Mouse (Mus musculus): ENCODE results near the gene Mep1a. TPM values are rescaled to one million over a fixed set of nuclear protein-coding genes. Genes with fewer than 3 reads are reported as not detected.
"Not testable (repeated sequence)": the region's sequence is repeated elsewhere in the genome, so short reads cannot be mapped to it uniquely, and the experiment has no call there.

Gene Mep1a
- 0.13 and 0.21 TPM in 2 replicates for polyA plus RNA-seq (2012; rRNA removed)
- polyA plus RNA-seq (2014; fragmentation: Nextera tagmentation; extraction: Ambion mirVana) = 0.08 TPM in 1 of 2 replicates, not detected in the other

DNA sequence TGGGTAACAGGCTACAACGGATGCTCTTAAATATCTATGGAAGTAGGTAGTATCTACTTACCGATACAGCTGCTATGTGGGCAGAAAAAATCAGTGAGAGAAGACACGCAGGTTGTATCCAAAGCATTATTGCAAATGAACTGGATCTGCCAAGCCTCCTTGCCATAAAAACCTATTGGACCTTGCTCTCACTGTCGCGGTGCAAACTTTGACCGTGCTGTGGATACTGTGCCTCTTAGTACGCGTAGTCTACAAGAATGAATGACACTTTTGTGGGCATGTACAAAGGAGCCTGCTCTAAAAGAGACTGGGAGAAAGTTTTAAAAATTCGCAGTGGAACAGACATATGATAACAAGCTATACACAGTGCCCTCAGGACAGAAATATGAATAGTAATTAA, at the start of gene Mep1a:
Mep1a (minus strand) TSS at position 221 of the 400 bp plus-strand sequence.
- no peak within 1 kb of the TSS for H3K4me3 ChIP-seq (replicated peaks; ENCODE audit: low read length)
- 90% methylated on average over 9 of the region's 9 CpGs for WGBS
- DNase-seq (ENCODE audit: low spot score) (no peak), ATAC-seq (ENCODE audit: low FRiP score, low read depth) (no peak)
- TF ChIP-seq POLR2A (IDR thresholded peaks at IDR 0.05; ENCODE audit: borderline replicate concordance, extremely low read depth, insufficient read depth, insufficient read length) = no peak
- H3K4me2 ChIP-seq (replicated peaks; ENCODE audit: low read depth, low read length, severe bottlenecking) = no peak within 1 kb of the TSS
- H3K9ac ChIP-seq (ENCODE audit: low read depth, low read length, severe bottlenecking) = no peak within 1 kb of the TSS
- no peak within 1 kb of the TSS for H3K27ac ChIP-seq (replicated peaks; ENCODE audit: low read depth, low read length)
- H3K27me3 ChIP-seq (ENCODE audit: control insufficient read depth, insufficient read depth, low read length) = no peaks in the 10 kb centered on the region
- no peaks in the 10 kb centered on the region for H3K4me1 ChIP-seq (ENCODE audit: control insufficient read depth, insufficient read depth, low read length)
- H3K9me3 ChIP-seq (ENCODE audit: control insufficient read depth, low read length) = no peaks in the 10 kb centered on the region
- no peaks in the 10 kb centered on the region for H3K36me3 ChIP-seq (ENCODE audit: control insufficient read depth, insufficient read depth, low read length)

DNA sequence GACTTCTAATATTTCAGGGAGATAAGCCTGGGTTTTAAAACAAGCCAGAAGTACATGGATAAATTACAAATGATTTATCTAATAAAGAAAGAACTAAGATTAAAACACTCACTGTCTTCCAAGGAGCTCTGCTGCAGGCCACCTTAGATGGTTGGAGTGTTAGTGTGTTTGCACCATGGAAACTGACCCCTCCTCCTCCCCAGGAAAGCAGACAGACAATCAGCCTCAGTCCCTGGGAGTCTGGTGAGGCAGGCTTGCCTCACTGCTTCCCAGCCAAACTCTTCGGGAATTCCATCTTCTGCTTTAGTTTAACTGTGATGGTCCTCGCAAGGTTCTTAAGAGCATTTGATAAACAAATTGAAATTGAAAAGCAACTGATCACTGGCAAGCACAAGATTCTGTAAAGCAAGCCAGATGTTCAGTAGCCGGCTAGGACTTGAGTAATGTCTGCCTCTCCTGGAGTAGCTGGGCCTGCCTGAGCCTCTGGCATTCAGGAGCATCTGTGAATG, 48.6 kb upstream of the Mep1a start:
- H3K36me3 ChIP-seq (ENCODE audit: control insufficient read depth, insufficient read depth, low read length) = no peaks in the 10 kb centered on the region
- H3K27me3 ChIP-seq (ENCODE audit: control insufficient read depth, insufficient read depth, low read length) = no peaks in the 10 kb centered on the region
- 24% methylated on average over 3 of the region's 3 CpGs for WGBS
- no peak overlapping the region for H3K4me2 ChIP-seq (replicated peaks; ENCODE audit: low read depth, low read length, severe bottlenecking)
- DNase-seq (ENCODE audit: low spot score) = peak; percentile 30
- no peak overlapping the region for H3K4me3 ChIP-seq (replicated peaks; ENCODE audit: low read length)
- no peak for ATAC-seq (ENCODE audit: low FRiP score, low read depth)
- no peak overlapping the region for H3K27ac ChIP-seq (replicated peaks; ENCODE audit: low read depth, low read length)
- no peak overlapping the region for H3K9ac ChIP-seq (ENCODE audit: low read depth, low read length, severe bottlenecking)
- H3K4me1 ChIP-seq (ENCODE audit: control insufficient read depth, insufficient read depth, low read length) = no peaks in the 10 kb centered on the region
- no peaks in the 10 kb centered on the region for H3K9me3 ChIP-seq (ENCODE audit: control insufficient read depth, low read length)
- no peak for TF ChIP-seq POLR2A (IDR thresholded peaks at IDR 0.05; ENCODE audit: borderline replicate concordance, extremely low read depth, insufficient read depth, insufficient read length)

DNA sequence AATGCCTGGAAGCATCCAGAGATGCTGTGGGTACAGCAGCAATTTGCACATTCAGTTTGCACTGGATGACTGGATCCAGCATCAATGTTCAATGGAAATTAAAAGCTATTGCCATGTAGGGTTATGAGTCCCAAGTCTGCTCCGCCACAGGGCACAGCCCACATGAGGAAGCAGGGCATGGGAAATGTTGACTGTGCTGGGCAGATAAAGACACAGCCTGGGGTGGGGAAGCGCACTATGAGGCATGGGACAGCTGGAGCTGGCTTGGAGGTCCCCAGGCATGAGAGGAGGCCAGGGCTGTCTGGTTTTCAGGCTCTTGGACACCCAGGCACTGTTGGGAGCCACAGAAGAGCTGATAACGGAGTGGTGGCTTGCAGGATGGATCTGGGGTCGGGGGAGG, 41.4 kb upstream of the Mep1a start:
- Histone ChIP-seq H3K9me3 (ENCODE audit: control insufficient read depth, low read length) (no peaks in the 10 kb centered on the region), H3K36me3 (ENCODE audit: control insufficient read depth, insufficient read depth, low read length) (no peaks in the 10 kb centered on the region), H3K4me3 (replicated peaks; ENCODE audit: low read length) (no peak overlapping the region), H3K4me1 (ENCODE audit: control insufficient read depth, insufficient read depth, low read length) (no peaks in the 10 kb centered on the region), H3K9ac (ENCODE audit: low read depth, low read length, severe bottlenecking) (no peak overlapping the region), H3K27ac (replicated peaks; ENCODE audit: low read depth, low read length) (no peak overlapping the region), H3K27me3 (ENCODE audit: control insufficient read depth, insufficient read depth, low read length) (no peaks in the 10 kb centered on the region), H3K4me2 (replicated peaks; ENCODE audit: low read depth, low read length, severe bottlenecking) (no peak overlapping the region)
- TF ChIP-seq POLR2A (IDR thresholded peaks at IDR 0.05; ENCODE audit: borderline replicate concordance, extremely low read depth, insufficient read depth, insufficient read length) = no peak
- WGBS = 90% methylated on average over 4 of the region's 4 CpGs
- ATAC-seq (ENCODE audit: low FRiP score, low read depth) (no peak), DNase-seq (ENCODE audit: low spot score) (no peak)

DNA sequence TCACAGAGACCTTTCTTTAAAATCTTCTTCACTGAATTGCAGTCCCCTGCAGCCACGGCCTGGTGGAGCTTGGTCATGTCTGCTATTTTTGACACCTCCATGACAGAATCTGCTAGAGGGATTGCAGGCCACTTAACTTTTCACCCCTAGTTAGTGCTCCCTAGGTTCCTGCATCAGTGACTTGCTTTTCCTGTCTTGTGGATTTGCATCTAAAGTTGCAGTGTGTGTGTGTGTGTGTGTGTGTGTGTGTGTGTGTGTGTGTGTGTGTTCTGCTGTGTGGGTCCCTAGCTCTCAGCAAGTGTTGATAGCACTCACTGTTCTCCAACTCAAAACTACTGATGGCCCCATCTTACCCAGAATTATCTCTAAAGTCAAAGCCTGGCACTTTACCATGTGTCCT, 40.9 kb upstream of the Mep1a start, which contains the start of gene Ankrd66:
Ankrd66 (minus strand) TSS at position 101 of the 400 bp plus-strand sequence.
- Histone ChIP-seq H3K27me3 (ENCODE audit: control insufficient read depth, insufficient read depth, low read length) (no peaks in the 10 kb centered on the region), H3K4me3 (replicated peaks; ENCODE audit: low read length) (no peak within 1 kb of the TSS), H3K36me3 (ENCODE audit: control insufficient read depth, insufficient read depth, low read length) (no peaks in the 10 kb centered on the region), H3K27ac (replicated peaks; ENCODE audit: low read depth, low read length) (no peak within 1 kb of the TSS), H3K4me1 (ENCODE audit: control insufficient read depth, insufficient read depth, low read length) (no peaks in the 10 kb centered on the region), H3K4me2 (replicated peaks; ENCODE audit: low read depth, low read length, severe bottlenecking) (no peak within 1 kb of the TSS), H3K9ac (ENCODE audit: low read depth, low read length, severe bottlenecking) (no peak within 1 kb of the TSS), H3K9me3 (ENCODE audit: control insufficient read depth, low read length) (no peaks in the 10 kb centered on the region)
- DNase-seq (ENCODE audit: low spot score) = no peak
- ATAC-seq (ENCODE audit: low FRiP score, low read depth) = no peak
- TF ChIP-seq POLR2A (IDR thresholded peaks at IDR 0.05; ENCODE audit: borderline replicate concordance, extremely low read depth, insufficient read depth, insufficient read length) = no peak
- WGBS = 22% methylated on average over 1 of the region's 1 CpGs

DNA sequence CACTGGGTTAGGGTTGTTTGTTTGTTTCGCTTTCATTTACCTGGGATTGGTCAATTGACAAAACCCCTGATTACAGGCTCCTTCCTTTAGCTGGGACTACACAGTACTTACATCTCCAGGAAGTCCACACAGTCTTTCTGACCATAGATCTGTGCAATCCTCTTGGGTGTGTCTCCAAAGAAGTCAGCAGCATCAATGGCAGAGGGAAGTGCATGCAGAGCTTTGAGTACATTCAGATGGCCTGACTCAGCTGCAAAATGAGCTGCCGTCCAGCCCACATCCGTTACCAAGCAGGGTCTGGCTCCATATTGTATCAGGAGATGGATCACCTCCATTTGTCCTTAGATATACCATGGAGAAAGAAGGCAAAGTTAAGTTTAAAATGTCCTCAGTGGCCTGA, 36.2 kb upstream of the Mep1a start:
- no peak for TF ChIP-seq POLR2A (IDR thresholded peaks at IDR 0.05; ENCODE audit: borderline replicate concordance, extremely low read depth, insufficient read depth, insufficient read length)
- Histone ChIP-seq H3K27me3 (ENCODE audit: control insufficient read depth, insufficient read depth, low read length) (no peaks in the 10 kb centered on the region), H3K9ac (ENCODE audit: low read depth, low read length, severe bottlenecking) (no peak overlapping the region), H3K4me1 (ENCODE audit: control insufficient read depth, insufficient read depth, low read length) (peaks cover 5% of the 10 kb centered on the region; the same call in 1 of the 2 replicates), H3K9me3 (ENCODE audit: control insufficient read depth, low read length) (no peaks in the 10 kb centered on the region), H3K36me3 (ENCODE audit: control insufficient read depth, insufficient read depth, low read length) (no peaks in the 10 kb centered on the region), H3K4me3 (replicated peaks; ENCODE audit: low read length) (no peak overlapping the region), H3K4me2 (replicated peaks; ENCODE audit: low read depth, low read length, severe bottlenecking) (no peak overlapping the region), H3K27ac (replicated peaks; ENCODE audit: low read depth, low read length) (no peak overlapping the region)
- no peak for ATAC-seq (ENCODE audit: low FRiP score, low read depth)
- no peak for DNase-seq (ENCODE audit: low spot score)
- 82% methylated on average over 3 of the region's 3 CpGs for WGBS

DNA sequence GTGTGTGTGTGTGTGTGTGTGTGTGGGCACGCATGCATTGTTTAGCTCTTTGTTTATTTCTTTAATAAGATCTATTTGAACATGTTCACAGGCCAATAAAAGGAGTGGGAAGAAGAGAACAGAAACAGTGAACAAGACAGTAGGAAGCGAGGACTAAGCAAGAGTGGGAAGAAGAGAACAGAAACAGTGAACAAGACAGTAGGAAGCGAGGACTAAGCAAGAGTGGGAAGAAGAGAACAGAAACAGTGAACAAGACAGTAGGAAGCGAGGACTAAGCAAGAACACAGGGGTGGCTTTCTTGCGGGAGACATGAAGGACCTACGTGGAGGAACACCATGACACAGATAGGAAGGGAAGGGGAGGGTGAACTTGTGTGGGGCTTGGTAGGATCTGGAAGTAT, 34.2 kb upstream of the Mep1a start:
- WGBS = 92% methylated on average over 6 of the region's 6 CpGs
- H3K4me3 ChIP-seq (replicated peaks; ENCODE audit: low read length); DNase-seq (ENCODE audit: low spot score); H3K4me1 ChIP-seq (ENCODE audit: control insufficient read depth, insufficient read depth, low read length); H3K9me3 ChIP-seq (ENCODE audit: control insufficient read depth, low read length); H3K36me3 ChIP-seq (ENCODE audit: control insufficient read depth, insufficient read depth, low read length); H3K27me3 ChIP-seq (ENCODE audit: control insufficient read depth, insufficient read depth, low read length); H3K9ac ChIP-seq (ENCODE audit: low read depth, low read length, severe bottlenecking); ATAC-seq (ENCODE audit: low FRiP score, low read depth); H3K4me2 ChIP-seq (replicated peaks; ENCODE audit: low read depth, low read length, severe bottlenecking); H3K27ac ChIP-seq (replicated peaks; ENCODE audit: low read depth, low read length): not testable (repeated sequence)
